Mouse (Mus musculus) neutrophil, adult 83 days (primary cell): ENCODE data around the gene Tnn. TPM values are rescaled to one million over a fixed set of nuclear protein-coding genes. Genes with fewer than 3 reads are reported as not detected.

Experiments used
- total RNA-seq, 2 experiments: library from RNA; stranded (reverse); gene quantifications; one replicate each; pipeline ENCODE4 v1.2.4; 2023

The Tnn gene
- under 1 TPM; 0.09 to 0.11 TPM for total RNA-seq

GRCm38 (mm10) chr1:160153480-160153879 is at the start of gene Tnn:
Gene Tnn (minus strand): TSS chr1:160153580.

DNA sequence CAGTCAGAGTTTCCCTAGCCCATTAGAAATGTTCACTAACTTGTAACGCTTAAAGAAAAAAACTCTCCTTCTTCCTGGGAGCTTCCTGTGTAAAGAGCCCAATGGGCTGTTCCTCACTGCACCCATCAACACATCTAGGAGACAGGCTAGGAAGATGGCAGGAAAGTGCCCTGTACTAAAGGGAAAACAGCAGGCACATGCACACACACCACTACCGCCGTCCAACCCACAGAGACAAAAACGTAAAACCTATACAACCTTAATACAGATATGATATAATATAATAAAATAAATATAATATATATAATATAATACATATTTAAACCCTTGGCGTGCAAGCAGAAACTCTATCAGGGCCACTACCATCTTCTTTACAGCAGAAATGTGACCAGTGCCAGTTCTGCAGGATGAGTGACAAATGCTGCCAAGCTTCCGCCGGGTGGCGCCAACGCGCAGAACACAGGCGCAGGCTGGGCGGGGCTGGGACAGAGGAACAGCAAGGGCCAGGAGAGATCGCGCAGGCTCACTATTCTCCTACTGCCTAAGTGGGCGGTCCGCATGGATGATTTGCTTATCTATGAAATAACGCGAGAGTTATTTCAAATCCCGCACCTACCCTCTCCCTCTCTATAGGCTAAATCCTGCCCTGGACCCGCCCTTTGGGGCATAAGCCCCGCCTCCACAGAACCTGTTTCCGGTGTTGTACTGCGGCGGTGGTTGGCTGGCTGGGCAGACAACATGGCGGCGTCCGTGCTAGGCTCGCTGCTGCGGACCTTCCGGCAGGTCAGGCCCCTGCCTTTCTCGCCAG is 41.4 kb upstream of the Tnn start, which contains the start of gene Mrps14:
Gene Mrps14 (plus strand): TSS at position 687 of the 808 bp plus-strand sequence.

DNA sequence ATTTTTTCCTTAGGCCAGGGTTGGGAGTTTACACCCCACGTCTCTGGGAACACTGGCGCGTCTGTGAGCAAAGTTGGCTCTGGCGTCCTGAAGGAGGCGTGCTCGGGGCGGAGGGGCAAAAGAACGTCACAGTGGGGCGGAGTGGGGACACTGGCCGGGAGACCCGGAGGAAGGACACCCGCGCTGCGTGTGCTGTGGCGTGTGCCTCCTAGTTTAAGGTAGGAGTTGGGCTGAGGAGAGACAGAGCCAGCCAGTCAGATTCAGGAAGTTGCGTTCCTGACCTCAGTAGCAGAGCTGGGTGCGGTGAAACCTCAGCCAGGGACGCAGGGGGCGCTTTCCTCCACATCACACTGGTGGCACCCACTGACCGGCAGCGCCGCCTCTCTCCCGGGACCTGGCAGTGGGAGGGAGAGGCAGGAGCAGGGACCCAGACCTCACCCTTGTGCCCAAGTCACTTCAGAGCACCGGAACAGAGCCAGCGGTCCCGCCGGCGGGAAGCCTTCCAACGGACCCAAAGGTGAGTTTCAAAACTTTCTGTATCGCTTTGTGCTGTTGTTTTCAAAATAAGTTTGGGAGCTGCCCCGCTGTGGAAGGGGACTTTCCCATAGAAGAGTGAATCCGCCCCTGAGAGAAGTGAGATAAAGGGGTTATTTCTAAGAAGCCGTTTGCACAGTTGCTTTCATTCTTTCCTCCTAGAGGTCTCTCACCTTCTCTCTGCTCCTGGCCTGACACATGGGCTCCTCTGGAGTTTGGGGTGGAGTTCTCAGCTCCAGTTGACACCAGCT is 109.0 kb downstream of the Tnn start, which contains the start of gene 4930523C07Rik:
Gene 4930523C07Rik (plus strand): TSS at position 146 of the 785 bp plus-strand sequence.

Other genes with a start within 250 kb of the Tnn start
- gene 4930523C07Rik, start 109.2 kb downstream of the Tnn start, total RNA-seq = 100 to 1,000 TPM; 103 to 108 TPM
- gene Mrps14, start 41.6 kb upstream of the Tnn start, total RNA-seq = 10 to 100 TPM; 32.9 to 34.8 TPM
- 10 to 100 TPM; 23.5 to 32.9 TPM for gene Cacybp, start 59.3 kb upstream of the Tnn start, total RNA-seq